In the genomic region with DNA sequence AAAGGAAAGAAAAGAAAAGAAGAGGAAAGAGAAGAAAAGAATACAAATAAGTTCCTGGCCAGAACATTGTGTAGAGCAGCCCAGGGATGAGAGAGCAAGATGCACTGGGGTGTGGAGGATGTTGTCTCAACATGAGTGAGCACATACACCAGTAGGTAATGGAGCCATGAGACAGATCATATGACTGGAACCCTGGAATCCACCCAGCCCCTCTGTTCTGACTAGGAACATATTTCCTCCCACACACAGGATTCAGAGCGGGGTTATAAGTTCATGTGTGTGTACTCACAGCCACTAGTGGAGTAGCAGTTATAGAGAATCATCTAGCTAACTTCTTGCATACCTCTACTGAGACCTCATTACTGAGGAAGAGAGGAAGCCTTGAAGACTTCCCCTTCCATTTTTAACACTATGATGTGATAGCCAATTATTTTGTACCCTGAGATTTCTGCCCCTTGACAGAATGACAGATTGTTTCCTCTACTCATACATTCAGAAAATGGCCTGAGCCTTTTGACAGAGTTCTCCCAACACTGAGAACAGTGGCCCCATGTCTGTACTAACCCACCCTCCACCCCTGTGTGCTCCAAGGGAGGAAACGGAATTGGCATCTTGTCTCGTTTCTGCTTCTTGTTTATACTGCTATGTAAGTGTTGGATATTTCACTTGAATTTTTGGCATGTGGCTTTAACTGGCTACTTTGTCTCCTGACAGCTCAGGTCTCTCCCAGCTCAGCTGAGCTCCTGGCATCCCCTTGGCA, we compare ENCODE assay signal across 16 mouse cellular contexts. TPM values are rescaled to one million over a fixed set of nuclear protein-coding genes. Genes with fewer than 3 reads are reported as not detected.
DNase-seq lines count a peak whose midpoint lies in the region; ATAC-seq and TF ChIP-seq lines count a peak whose summit lies in the region.
"Had no signal": no experiment of that assay in that cellular context is flagged by ENCODE, and none has a peak within 500 bp of the region (broad histone marks: within the 10 kb centered on the region; RNA-seq: fewer than 3 reads in every experiment).

No protein-coding gene starts in this region.

- 52% methylated on average over 3 of the region's 3 CpGs for WGBS in intestine, embryonic 15.5 days
- WGBS in intestine, postnatal 0 days, result 68% methylated on average over 3 of the region's 3 CpGs
- 44% methylated on average over 3 of the region's 3 CpGs for WGBS in stomach, postnatal 0 days

- no peak for TF ChIP-seq CTCF in intestine, postnatal 0 days (IDR thresholded peaks at IDR 0.05; ENCODE audit: low read depth)
- TF ChIP-seq CTCF in stomach, postnatal 0 days (IDR thresholded peaks at IDR 0.05; ENCODE audit: low read depth), result no peak

- no peaks in the 10 kb centered on the region for H3K9me3 ChIP-seq in intestine, embryonic 15.5 days
- H3K9me3 ChIP-seq in intestine, postnatal 0 days (ENCODE audit: control insufficient read depth), result no peaks in the 10 kb centered on the region
- H3K9me3 ChIP-seq in stomach, postnatal 0 days (ENCODE audit: control insufficient read depth, low read length), result no peaks in the 10 kb centered on the region
- H3K9me3 ChIP-seq: liver, embryonic 15.5 days had no signal

- DNase-seq in lung, postnatal 10 days, result peak; percentile 16
- no peak for DNase-seq in lung, postnatal 14 days
- peak; percentile 40 for DNase-seq in gonadal fat pad, adult 2 months (ENCODE audit: low read depth)
- DNase-seq in stomach, postnatal 0 days (ENCODE audit: low spot score), result no peak
- DNase-seq in frontal cortex, adult 2 months (ENCODE audit: extremely low spot score in 1 of 2, low spot score in 1 of 2), result no peak
- DNase-seq: adrenal gland, postnatal 25 days; cerebellum, postnatal 10 days; layer of hippocampus, postnatal 36 days; left cerebral cortex, postnatal 4 days; midbrain, embryonic 14.5 days; right cerebral cortex, postnatal 25 days; thymus, postnatal 36 days had no signal

- no peaks in the 10 kb centered on the region for H3K36me3 ChIP-seq in intestine, embryonic 15.5 days
- no peaks in the 10 kb centered on the region for H3K36me3 ChIP-seq in intestine, postnatal 0 days (ENCODE audit: control insufficient read depth, insufficient read depth)
- H3K36me3 ChIP-seq in stomach, postnatal 0 days (ENCODE audit: control insufficient read depth, insufficient read depth, low read length), result no peaks in the 10 kb centered on the region
- H3K36me3 ChIP-seq: liver, embryonic 15.5 days had no signal

- H3K4me2 ChIP-seq in intestine, embryonic 15.5 days (replicated peaks), result no peak overlapping the region
- H3K4me2 ChIP-seq in intestine, postnatal 0 days (replicated peaks; ENCODE audit: low read depth), result no peak overlapping the region
- no peak overlapping the region for H3K4me2 ChIP-seq in stomach, postnatal 0 days (replicated peaks; ENCODE audit: low read depth)
- H3K4me2 ChIP-seq: liver, embryonic 15.5 days had no signal

- H3K27me3 ChIP-seq in intestine, embryonic 15.5 days (replicated peaks), result no peaks in the 10 kb centered on the region
- H3K27me3 ChIP-seq in intestine, postnatal 0 days (replicated peaks; ENCODE audit: control insufficient read depth, insufficient read depth, low read length), result no peaks in the 10 kb centered on the region
- no peaks in the 10 kb centered on the region for H3K27me3 ChIP-seq in stomach, postnatal 0 days (ENCODE audit: control insufficient read depth, insufficient read depth, low read length)
- H3K27me3 ChIP-seq: liver, embryonic 15.5 days had no signal

- H3K4me1 ChIP-seq in intestine, embryonic 15.5 days (replicated peaks), result no peaks in the 10 kb centered on the region
- H3K4me1 ChIP-seq in intestine, postnatal 0 days (replicated peaks; ENCODE audit: control insufficient read depth, insufficient read depth, low read length), result 0 out of 2 replicates have a peak, but pooled peaks cover 8% of the 10 kb centered on the region
- no peaks in the 10 kb centered on the region for H3K4me1 ChIP-seq in stomach, postnatal 0 days (replicated peaks; ENCODE audit: control insufficient read depth, insufficient read depth)
- H3K4me1 ChIP-seq: liver, embryonic 15.5 days had no signal

- H3K27ac ChIP-seq in intestine, embryonic 15.5 days, result no peak overlapping the region
- H3K27ac ChIP-seq in intestine, postnatal 0 days (ENCODE audit: low read depth, low read length), result no peak overlapping the region
- H3K27ac ChIP-seq in stomach, postnatal 0 days (replicated peaks), result no peak overlapping the region
- H3K27ac ChIP-seq: liver, embryonic 15.5 days had no signal

- 0 out of 2 replicates have a peak, but pooled peaks have one; percentile 32 for ATAC-seq in intestine, embryonic 15.5 days
- no peak for ATAC-seq in intestine, postnatal 0 days
- peak; percentile 63; the same call in 1 of the 2 replicates for ATAC-seq in stomach, postnatal 0 days (ENCODE audit: low FRiP score, low TSS enrichment)

- H3K4me3 ChIP-seq in intestine, embryonic 15.5 days (replicated peaks), result no peak overlapping the region
- no peak overlapping the region for H3K4me3 ChIP-seq in intestine, postnatal 0 days (ENCODE audit: low read depth, low read length)
- no peak overlapping the region for H3K4me3 ChIP-seq in stomach, postnatal 0 days (ENCODE audit: low read depth, low read length)
- H3K4me3 ChIP-seq: liver, embryonic 15.5 days had no signal

- TF ChIP-seq EP300 in stomach, postnatal 0 days (optimal IDR thresholded peaks at IDR 0.05), result no peak

- no peak overlapping the region for H3K9ac ChIP-seq in intestine, embryonic 15.5 days
- H3K9ac ChIP-seq in intestine, postnatal 0 days (ENCODE audit: low read depth, low read length), result no peak overlapping the region
- no peak overlapping the region for H3K9ac ChIP-seq in stomach, postnatal 0 days (ENCODE audit: low read length)
- H3K9ac ChIP-seq: liver, embryonic 15.5 days had no signal

RNA-seq across cellular contexts. Expression of gene Fabp1, which starts 24.7 kb away (rescaled TPM):
- polyA plus RNA-seq in intestine, embryonic 15.5 days (2015; fragmentation: Nextera tagmentation; extraction: Ambion mirVana), result 2,291 and 2,664 TPM in 2 replicates
- polyA plus RNA-seq in intestine, postnatal 0 days (2015; fragmentation: Nextera tagmentation; extraction: Ambion mirVana), result 14,893 and 15,612 TPM in 2 replicates
- 0.26 and 2.8 TPM in 2 replicates for polyA plus RNA-seq in gonadal fat pad, adult 2 months (2012; rRNA removed)
- 208 and 210 TPM in 2 replicates for polyA plus RNA-seq in stomach, postnatal 0 days (2015; fragmentation: Nextera tagmentation; extraction: Ambion mirVana)
- not detected in 2 replicates for polyA plus RNA-seq in frontal cortex, adult 2 months (2012; rRNA removed)
- polyA plus RNA-seq: forebrain, embryonic 11.5 days; midbrain, embryonic 14.5 days had no signal

RNA-seq across cellular contexts. Expression of gene Krcc1, which starts 47.1 kb away (rescaled TPM):
- polyA plus RNA-seq in intestine, embryonic 15.5 days (2015; fragmentation: Nextera tagmentation; extraction: Ambion mirVana), result 62.2 and 72.5 TPM in 2 replicates
- polyA plus RNA-seq in intestine, postnatal 0 days (2015; fragmentation: Nextera tagmentation; extraction: Ambion mirVana), result 109 and 111 TPM in 2 replicates
- 15.1 and 16.4 TPM in 2 replicates for polyA plus RNA-seq in gonadal fat pad, adult 2 months (2012; rRNA removed)
- 79.1 and 79.7 TPM in 2 replicates for polyA plus RNA-seq in stomach, postnatal 0 days (2015; fragmentation: Nextera tagmentation; extraction: Ambion mirVana)
- polyA plus RNA-seq in frontal cortex, adult 2 months (2012; rRNA removed), result 17.7 and 19.8 TPM in 2 replicates

Comparison
In these comparisons a context has a peak if more than half of its experiments do, and no peak if none do; other contexts are left out.
1. DNase-seq: peak in lung, postnatal 10 days (single experiment) and gonadal fat pad, adult 2 months (single experiment); none in lung, postnatal 14 days (single experiment), stomach, postnatal 0 days (single experiment) and frontal cortex, adult 2 months (0 of 2).
2. RNA of gene Fabp1, which starts 24.7 kb away (polyA plus RNA-seq): 14,893 to 15,612 TPM in intestine, postnatal 0 days, 2,291 to 2,664 TPM in intestine, embryonic 15.5 days and 208 to 210 TPM in stomach, postnatal 0 days; 0.26 to 2.8 TPM in gonadal fat pad, adult 2 months and not detected in frontal cortex, adult 2 months; every median in the first group is over 10 times any median in the second.